Mouse (Mus musculus) frontal cortex, adult (tissue): ENCODE data around the gene Lamb3.

ENCODE experiments used
- ATAC-seq: cut with Nextera tagmentation; 2 replicates; pipeline ENCODE4 v1.9.2; 2017; ENCODE audit warnings: mild to moderate bottlenecking, moderate library complexity, mixed read lengths; ENCODE audit not compliant: low TSS enrichment

Lamb3 gene

GRCm38 (mm10) chr1:193207503-193207902 lies at the start of gene Lamb3:
Gene Lamb3, plus strand, starts transcription at chr1:193207699.
- no peak for ATAC-seq

GRCm38 (mm10) chr1:193159163-193159562 lies 48.3 kb upstream of the Lamb3 start:
- ATAC-seq: no peak

GRCm38 (mm10) chr1:193159613-193160012 lies 47.9 kb upstream of the Lamb3 start:
- ATAC-seq: no peak

- ATAC-seq: no peak
Observed at GRCm38 (mm10) chr1:193160317-193161032, 47.0 kb upstream of the Lamb3 start.

GRCm38 (mm10) chr1:193167746-193168145 lies 39.8 kb upstream of the Lamb3 start, which contains the start of gene A130010J15Rik:
Gene A130010J15Rik, plus strand, starts transcription at chr1:193168046.
- no peak for ATAC-seq

GRCm38 (mm10) chr1:193169228-193169627 lies 38.3 kb upstream of the Lamb3 start:
- no peak for ATAC-seq

- no peak for ATAC-seq
Observed at GRCm38 (mm10) chr1:193169856-193170255, 37.6 kb upstream of the Lamb3 start.

- ATAC-seq: peak; percentile 94
Observed at GRCm38 (mm10) chr1:193172991-193173809, 34.3 kb upstream of the Lamb3 start.

- ATAC-seq: peak; percentile 56
Observed at GRCm38 (mm10) chr1:193173810-193174129, 33.7 kb upstream of the Lamb3 start.

GRCm38 (mm10) chr1:193174143-193174733 lies 33.3 kb upstream of the Lamb3 start:
- no peak for ATAC-seq

GRCm38 (mm10) chr1:193181104-193181503 lies 26.4 kb upstream of the Lamb3 start:
- no peak for ATAC-seq

GRCm38 (mm10) chr1:193188257-193188656 lies 19.2 kb upstream of the Lamb3 start:
- no peak for ATAC-seq

- peak; percentile 68 for ATAC-seq
Observed at GRCm38 (mm10) chr1:193189151-193189621, 18.3 kb upstream of the Lamb3 start.

- peak; percentile 29; the same call in 1 of the 2 replicates for ATAC-seq
Observed at GRCm38 (mm10) chr1:193189771-193190170, 17.7 kb upstream of the Lamb3 start.

- ATAC-seq: no peak
Observed at GRCm38 (mm10) chr1:193191675-193192283, 15.7 kb upstream of the Lamb3 start.

- no peak for ATAC-seq
Observed at GRCm38 (mm10) chr1:193194416-193195140, 12.9 kb upstream of the Lamb3 start.

GRCm38 (mm10) chr1:193195169-193195810 lies 12.2 kb upstream of the Lamb3 start:
- no peak for ATAC-seq

- no peak for ATAC-seq
Observed at GRCm38 (mm10) chr1:193197494-193198205, 9.8 kb upstream of the Lamb3 start.

GRCm38 (mm10) chr1:193198312-193198711 lies 9.2 kb upstream of the Lamb3 start:
- no peak for ATAC-seq
